Mouse (Mus musculus) lung, postnatal 36 days (tissue): Measurements from ENCODE around the gene Slc2a10.
"Not testable (repeated sequence)": the region's sequence is repeated elsewhere in the genome, so short reads cannot be mapped to it uniquely, and the experiment has no call there.

Experiments used
- DNase-seq: peaks from one replicate; pipeline ENCODE4 v3.0.0; 2022; ENCODE audit warnings: mixed read lengths

Gene Slc2a10

DNA sequence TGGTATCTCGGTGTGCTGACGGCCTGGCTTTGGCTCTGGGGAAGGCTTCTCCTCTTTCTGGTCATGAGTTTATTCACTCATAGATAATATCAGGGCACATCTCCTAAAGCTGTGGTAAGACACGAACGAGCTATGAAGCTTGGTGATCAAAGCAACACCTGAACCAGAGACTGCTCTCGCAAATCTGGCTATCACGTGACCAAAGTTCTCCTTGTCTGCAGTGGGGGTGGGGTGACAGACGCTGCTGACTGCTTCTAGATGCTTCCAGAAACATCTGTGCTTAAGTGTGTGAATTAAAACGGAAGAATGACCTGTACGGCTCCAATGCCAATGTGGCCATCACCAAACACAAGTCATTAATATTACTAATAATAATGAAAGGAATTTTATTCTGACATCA lies 6.1 kb downstream of the Slc2a10 start:
- no peak for DNase-seq

DNA sequence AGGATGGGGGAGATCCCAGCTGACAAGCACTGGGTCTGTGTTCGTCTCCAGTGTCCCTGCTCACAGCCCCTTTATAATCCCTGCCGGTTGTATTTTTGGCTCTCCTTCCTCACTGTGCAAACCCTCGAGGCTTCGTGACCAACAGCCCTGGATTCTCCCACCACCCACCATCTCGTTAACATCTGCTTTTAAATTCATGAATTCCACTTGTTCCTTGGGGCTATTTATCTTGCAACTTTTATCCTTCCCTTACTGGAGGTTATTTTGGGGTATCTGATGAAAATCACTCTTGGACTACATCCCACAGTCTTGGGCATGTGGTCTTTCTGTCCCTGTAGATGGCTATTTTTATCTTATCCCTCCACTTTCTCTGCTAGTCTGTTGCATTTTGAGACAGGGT lies 6.9 kb downstream of the Slc2a10 start:
- DNase-seq, result no peak

DNA sequence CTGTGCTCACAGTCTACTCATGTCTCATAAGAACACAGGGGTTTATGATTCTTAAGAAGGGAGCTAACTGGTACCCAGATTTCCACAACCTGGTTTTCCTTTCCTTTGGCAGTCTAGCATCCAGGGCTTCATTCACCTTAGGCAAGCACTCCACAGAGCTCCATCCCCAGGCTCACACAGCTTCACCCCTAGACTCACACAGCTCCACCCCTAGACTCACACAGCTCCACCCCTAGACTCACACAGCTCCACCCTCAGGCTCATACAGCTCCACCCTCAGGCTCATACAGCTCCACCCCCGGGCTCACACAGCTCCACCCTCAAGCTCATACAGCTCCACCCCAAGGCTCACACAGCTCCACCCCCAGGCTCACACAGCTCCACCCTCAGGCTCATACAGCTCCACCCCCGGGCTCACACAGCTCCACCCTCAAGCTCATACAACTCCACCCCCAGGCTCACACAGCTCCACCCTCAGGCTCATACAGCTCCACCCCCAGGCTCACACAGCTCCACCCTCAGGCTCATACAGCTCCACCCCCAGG lies 7.4 kb downstream of the Slc2a10 start:
- DNase-seq, result not testable (repeated sequence)

DNA sequence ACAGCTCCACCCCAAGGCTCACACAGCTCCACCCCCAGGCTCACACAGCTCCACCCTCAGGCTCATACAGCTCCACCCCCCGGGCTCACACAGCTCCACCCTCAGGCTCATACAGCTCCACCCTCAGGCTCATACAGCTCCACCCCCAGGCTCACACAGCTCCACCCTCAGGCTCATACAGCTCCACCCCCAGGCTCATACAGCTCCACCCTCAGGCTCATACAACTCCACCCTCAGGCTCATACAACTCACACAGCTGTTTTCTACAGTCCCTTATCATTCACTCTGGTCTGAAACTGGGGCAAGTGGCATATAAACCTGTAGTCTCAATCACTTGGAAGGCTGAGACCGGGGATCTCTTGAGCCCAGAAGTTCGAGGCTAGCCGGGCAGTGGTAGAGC lies 7.9 kb downstream of the Slc2a10 start:
- not testable (repeated sequence) for DNase-seq

DNA sequence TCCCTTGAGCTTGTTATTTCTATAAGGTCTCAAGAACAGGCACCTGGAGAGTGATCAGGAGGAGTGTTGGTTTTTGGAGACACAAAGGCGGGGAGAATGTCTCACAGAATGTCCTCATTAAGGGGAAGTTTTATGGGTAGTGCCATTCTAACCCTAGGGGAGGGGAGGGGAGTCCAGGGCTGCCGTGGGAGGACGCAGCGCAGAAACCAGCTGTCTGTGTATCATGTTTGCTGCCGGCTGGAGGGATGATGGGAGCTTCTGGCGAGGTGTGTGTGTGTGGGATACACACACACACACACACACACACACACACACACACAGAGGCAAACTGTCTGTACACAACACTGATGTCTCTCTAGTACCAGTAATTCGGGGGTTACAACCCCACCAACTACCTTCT lies 8.8 kb downstream of the Slc2a10 start:
- DNase-seq, result no peak

DNA sequence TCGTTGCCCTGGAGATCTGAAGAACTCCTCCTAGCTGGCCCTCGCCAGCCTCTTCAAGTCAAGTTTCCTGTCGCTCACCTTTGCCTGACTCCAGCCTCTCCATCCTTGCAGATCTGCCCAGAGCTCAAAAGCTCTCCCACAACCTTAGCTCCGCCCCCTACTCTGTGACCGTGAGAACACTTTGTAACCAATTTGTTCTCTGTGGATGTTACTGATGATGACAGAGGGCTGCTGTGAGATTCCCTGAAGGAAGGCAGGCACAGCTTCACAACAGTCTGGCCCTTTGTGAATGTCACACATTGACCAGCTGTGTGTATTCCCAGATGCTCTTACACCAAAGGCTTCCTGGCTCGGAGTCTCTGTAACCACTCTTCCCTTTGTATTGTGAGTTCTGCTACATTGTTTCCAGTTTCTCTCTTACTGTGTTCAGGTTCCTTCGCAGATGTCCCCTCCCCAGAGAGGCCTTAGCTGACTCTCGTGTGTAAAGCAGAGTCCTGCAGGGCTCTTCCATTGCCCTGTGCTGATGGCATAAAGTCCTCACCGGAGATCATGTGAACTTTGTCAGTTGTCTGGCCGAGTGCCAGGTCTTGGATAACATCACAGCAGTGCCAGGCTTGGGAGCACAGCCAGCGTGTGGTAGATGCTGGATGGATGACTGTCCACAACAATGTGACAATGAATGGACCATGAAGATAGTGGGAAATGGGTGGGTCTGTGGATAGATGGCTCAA lies 9.4 kb downstream of the Slc2a10 start:
- peak; percentile 63 for DNase-seq

DNA sequence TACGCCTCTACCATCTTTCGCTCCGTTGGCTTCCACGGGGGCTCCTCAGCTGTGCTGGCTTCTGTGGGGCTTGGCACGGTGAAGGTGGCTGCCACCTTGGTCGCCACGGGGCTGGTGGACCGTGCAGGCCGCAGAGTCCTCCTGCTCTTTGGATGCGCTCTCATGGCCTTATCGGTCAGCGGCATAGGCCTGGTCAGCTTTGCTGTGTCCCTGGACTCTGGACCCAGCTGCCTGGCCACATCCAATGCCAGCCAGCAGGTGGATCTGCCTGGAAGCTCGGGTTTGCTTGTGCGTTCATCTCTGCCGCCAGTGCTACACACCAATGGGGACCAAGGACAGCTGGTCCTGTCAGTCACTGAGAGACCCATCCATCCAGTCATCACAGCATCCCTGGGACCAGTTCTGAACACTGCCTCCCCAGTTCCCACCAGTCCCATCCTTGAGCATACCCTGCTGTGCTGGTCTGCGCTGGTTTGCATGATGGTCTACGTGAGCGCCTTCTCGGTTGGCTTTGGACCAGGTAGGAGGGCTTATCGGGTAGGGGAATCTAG lies 11.7 kb downstream of the Slc2a10 start:
- DNase-seq, result no peak

DNA sequence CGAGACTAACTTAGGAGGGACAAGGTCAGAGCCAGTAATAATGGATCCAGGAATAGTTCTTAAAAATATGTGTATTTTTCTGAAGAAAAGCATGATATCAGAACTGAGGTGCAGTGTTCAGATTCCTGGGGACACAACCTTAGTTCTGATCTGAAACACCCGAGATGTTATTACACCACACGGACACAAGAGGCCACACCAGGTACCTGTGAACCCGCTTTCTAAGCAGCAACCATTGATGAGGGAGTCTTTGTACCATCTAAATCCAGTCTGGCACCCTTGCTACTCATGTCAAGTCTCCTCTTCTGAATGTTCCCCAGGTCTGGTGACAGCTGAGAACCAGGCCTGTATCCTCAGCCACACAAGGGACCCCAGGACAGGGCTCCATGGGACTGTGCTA lies 22.0 kb downstream of the Slc2a10 start:
- no peak for DNase-seq

DNA sequence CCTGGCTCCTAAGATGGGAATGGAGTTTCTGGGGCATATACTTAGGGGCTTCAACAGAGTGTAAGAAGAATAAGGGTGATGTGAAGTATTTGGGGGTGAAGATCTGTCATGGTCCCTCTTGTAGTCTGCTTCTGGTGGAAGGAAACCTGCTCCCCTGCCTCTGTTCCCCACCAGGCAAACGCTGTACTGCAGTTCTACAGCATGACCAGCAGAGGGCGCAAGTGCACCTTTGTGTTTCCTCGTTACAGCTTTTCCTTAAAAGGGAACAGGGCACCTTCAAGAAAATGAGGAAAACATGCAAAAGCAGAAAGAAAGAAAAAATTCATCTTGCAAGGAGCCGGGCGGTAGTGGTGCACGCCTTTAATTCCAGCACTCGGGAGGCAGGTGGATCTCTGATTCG lies 25.5 kb downstream of the Slc2a10 start:
- peak; percentile 37 for DNase-seq

DNA sequence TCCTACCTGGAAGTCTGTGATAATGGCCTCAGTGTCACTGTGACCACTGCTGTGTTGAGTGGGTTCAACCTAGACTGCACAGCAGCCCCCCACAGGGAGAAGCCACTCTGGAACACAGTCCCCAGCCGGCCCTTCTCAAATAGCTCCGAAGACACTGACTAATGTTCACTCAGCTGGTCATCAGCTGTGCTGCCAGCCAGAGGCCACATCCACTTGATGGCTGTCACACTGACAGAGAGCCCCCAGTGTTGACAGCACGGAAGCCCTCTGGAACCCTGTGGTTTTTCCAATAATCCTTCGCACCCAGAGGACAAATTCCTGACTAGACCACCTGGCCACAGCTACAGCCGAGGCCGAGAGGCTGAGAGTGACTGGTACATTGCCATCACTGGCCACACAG lies 30.2 kb downstream of the Slc2a10 start:
- no peak for DNase-seq

DNA sequence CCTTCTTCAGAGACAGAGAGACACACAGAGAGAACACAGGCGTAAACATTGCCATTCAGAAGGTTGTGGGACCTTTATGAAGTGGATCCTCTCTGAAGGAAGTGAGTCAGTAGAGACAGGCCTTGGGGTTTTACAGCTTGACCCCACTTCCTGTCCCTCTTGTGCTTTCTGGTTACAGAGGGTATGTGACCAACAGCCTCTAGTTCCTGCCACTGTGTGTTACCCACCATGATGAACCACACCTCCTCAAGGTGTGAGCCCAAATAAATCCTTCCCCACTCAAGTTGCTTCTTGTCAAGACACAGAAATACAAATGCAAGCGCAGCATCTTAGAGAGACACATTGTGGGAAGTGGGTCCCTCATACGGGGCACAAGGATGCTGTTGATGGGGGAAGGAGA lies 37.4 kb downstream of the Slc2a10 start:
- DNase-seq, result no peak

DNA sequence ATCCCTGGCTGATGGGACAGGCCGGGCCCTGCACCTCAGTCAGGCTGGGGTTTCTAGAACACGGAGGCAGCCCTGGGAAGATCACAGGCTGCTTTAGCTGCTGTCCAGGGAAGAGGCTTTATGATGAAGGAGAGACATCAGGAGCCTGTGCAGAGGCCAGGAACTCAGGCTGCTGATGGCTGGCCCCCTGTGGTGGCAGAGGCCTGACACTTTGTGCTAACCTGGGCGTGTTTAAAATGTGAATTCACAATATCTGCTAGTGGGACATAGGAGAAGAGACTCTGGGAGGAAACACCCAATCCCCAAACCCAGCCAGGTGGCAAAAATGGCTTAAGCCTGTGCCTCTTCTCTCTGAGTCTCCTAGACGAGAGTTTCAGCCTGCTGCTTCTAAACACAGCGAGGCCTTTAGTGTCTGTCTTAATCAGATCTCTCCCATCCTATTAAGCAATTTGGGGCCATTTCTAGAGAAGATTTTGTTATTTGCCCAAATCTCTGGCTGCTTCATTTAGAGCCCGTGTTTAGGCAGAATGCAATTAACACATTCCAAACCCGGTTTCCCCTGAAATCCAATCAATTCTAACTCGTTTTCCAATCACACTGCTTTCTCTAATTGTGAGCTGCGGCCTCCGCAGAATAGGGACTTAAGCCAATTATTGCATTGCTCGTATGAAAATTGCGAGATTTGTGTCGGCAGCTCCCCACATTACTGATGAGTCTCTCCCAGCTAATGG lies 39.5 kb downstream of the Slc2a10 start:
- no peak for DNase-seq

DNA sequence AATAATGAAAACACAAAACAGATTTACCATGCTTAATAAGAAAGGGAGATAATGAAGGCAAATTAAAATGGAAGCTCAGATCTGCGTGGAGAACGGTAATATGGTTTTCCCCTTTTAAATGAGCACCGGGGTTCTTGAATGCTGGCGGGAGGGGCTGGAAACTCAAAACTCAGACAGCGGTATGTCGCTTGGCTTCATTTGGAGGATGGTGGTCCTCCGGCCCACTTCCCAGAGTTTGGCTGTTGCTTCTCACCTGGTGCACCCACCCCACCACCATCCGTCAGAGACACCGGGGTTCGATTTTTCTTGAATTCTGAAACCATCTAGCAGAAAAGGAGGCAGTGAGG lies 40.1 kb downstream of the Slc2a10 start:
- no peak for DNase-seq

DNA sequence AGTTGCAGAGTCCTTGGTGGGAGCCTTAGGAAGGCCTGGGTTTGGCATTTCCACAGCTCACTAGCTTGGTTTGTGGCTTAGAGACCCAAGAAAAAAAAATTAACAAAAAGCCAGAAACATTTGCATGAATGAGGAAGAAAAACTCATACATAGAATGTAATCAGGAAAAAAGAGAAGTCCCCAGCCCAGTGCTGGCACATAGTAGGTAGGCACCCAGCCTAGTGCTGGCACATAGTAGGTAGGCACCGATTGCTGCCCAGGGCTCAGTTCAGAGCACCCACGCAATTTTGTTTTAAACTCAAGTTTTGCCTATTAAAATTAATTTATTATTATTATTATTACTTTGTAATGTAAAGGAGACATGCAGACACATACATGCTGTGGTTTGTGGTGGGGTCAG lies 42.1 kb downstream of the Slc2a10 start:
- DNase-seq, result no peak

DNA sequence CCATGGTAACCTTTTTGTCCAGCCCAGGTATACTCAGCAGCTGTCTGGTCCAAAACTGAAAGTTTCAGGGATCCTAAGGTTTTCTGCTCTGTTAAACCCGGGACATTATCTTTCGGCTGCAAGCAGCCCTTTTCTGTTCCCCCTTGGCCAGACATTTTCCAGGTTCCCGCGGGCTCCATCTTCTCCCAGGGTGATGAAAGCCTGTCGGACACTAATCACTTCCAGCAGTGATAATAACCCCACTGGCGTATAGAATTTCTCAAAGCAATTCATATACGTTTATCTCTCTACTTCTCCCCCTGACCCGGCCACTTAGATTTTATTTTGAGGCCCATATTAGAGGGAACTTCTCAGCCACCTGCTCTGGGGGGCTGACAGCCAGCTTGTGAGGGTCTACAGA lies 42.8 kb downstream of the Slc2a10 start:
- no peak for DNase-seq

DNA sequence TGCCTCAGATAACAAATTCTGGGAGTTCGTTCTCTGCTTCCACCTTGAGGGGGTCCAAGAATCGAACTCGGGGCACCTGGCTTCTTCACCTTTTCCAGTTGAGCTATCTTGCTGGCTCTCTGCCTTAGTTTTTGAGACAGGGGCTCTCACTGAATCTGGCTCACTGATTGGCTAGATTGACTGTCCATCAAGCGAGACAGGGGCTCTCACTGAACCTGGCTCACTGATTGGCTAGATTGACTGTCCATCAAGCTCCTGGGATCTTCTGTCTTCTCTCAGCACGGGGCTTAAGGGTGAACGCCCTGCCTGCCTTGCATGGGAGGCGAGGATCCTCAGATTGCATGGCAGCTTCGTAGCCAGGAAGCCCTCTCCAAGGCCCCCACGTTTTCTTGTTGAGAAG lies 43.8 kb downstream of the Slc2a10 start:
- DNase-seq, result peak; percentile 51

DNA sequence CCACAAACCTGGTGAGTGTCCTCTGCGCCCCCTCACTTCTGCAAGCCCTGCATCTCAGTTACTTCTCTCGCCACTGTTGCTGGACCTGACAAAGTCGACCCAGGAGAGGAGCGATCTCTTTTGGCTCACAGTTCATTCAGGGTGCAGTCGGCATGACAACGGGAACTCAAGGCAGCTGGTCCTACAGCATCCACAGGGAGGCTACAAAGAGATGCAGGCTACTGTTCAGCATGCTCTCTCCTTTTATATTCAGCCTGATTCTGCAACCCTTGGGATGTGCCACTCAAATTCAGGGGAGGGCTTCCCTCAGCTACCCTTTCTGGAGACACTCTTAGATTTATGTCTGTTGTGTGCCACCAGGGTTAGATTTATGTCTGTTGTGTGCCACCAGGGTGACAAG lies 45.0 kb downstream of the Slc2a10 start:
- no peak for DNase-seq

DNA sequence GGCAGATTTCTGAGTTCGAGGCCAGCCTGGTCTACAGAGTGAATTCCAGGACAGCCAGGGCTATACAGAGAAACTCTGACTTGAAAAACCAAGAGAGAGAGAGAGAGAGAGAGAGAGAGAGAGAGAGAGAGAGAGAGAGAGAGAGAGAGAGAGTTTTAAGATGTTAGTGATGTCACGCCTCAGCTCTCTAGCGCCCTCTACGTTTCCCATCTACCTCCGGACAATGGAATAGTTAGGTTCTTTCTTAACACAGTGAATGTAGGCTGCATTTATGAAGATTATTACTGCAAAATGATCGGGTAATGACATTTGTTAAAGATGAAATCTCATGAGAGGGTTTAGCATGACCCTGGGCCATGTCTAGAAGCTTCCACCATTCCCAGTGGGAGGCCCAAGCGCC lies 46.8 kb downstream of the Slc2a10 start:
- DNase-seq, result peak; percentile 27

DNA sequence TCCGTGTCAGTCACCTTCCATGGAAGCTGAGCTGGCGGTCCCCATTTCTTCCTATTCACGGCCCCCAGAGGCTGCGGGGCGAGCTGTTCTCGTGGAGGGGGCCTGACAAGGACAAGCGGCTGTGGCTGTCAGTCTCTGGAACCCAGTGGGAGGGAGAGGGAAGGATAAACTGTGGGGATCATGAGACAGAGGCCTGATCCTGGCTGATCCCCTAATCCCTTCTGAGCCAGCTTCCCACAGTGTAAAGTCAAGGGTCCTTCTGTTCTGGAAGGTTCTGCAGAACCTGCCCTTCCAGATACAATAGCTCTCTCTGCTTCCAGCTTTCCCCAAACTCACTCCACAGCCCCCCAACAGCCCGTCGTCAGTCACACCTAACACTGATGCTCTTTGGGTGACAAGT lies 50.5 kb downstream of the Slc2a10 start:
- DNase-seq, result no peak

DNA sequence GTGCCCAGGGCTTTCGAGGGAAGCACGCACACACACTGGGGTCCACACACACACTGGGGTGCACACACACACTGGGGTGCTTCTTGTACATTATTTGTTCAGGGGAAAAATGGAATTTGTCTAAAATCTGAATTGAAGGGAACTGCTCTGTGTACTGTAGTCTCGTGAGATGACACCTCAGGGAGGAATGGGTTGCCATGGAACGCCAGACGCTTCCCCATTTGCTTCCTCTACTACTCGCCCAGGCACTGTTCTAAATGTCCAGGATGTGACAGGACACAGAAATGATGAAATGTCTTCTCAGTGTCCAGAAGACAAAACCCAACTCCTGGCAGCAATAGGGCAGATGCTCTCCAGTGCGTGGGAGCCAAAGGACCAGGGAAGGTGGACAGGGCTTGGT lies 53.7 kb downstream of the Slc2a10 start:
- no peak for DNase-seq

DNA sequence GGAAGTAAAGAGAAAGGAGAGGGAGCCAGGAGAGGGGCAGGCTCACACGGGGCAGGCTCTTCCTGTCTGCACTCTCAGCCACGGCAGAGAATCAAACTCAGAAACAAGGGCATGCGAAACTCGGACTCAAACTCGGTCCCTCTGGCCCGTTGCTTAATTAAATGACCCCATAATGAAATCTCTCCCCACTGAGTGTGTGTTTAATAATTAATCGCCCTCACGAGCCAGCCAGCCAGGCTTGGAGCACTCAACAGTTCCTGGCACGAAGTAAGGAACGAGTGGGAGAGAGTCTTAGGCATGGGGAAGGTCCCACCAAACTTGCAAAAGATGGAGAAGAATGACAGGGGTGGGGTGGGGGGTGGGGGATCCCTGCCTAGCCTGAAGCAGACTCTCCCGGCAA lies 55.3 kb downstream of the Slc2a10 start:
- peak; percentile 4 for DNase-seq

DNA sequence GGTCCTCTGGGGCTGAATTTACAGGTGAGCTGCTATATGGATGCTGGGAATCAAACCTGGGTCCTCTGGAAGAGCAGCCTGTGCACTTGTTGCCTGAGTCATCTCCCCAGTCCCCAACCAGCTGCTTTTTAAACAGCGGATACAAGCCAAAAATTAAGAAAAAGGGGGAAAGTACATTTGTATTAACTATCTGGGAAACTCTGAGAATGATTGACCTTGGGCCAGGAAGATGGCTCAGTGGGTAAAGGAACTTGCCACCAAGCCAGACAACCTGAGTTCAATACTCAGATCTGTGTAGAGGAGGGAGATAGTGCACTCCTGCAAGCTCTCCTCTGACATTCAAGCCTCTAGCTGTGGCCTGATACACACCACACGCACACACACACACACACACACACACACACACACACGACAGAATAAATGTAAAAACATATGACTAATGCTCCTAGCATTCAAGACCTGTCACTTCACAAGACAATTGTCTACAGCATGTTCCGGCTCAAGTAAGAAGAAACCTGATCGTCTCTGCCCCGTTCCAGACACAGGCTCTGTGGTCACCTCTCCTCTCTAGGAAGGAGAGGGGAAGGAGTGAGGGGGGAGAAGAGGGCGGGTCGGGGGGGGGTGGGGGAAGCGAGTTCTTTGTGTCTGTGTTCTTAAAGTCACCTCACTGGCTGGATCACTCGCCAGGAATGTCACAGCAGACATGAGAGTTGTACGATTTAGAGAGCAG lies 56.1 kb downstream of the Slc2a10 start:
- no peak for DNase-seq

DNA sequence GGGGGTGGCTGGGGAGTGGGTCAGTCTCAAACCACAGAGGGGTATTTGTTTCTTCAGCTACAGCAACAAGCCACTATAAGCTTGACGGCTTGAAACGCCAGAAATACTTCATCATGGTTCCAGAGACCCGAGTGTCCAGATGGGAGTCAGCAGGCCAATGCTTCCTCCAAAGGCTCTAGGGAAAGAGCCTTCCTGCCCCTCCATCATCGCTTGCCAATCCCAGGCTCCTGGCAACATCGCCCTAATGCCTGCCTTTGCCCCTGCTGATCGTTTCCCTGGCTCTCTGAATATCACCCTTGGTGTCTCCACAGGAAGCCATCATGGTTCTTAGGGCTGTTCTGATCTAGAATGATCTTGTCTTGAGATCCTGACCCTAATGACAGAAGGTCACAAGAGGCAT lies 58.3 kb downstream of the Slc2a10 start:
- no peak for DNase-seq
